Mouse (Mus musculus): ENCODE data around the gene Mfge8. TPM values are rescaled to one million over a fixed set of nuclear protein-coding genes. Genes with fewer than 3 reads are reported as not detected.

Mfge8 gene
- polyA plus RNA-seq (2015; fragmentation: Illumina TruSeq; extraction: RNeasy Lipid Tissue Mini Kit (QIAGEN cat#74804); ENCODE audit: low read depth, low replicate concordance), result 166 TPM

GRCm38 (mm10) chr7:79148711-79149266, at the start of gene Mfge8:
Gene Mfge8 (minus strand): TSS chr7:79149060.

GRCm38 (mm10) chr7:79130843-79131444, 17.9 kb downstream of the Mfge8 start, which contains the start of gene Hapln3:
Gene Hapln3 (minus strand): TSS chr7:79131018.

Other genes starting within 250 kb of the Mfge8 start
- gene Isg20, start 235.6 kb downstream of the Mfge8 start, polyA plus RNA-seq (2015; fragmentation: Illumina TruSeq; extraction: RNeasy Lipid Tissue Mini Kit (QIAGEN cat#74804); ENCODE audit: low read depth, low replicate concordance), result 2.5 TPM
- gene Acan, start 95.6 kb downstream of the Mfge8 start, polyA plus RNA-seq (2015; fragmentation: Illumina TruSeq; extraction: RNeasy Lipid Tissue Mini Kit (QIAGEN cat#74804); ENCODE audit: low read depth, low replicate concordance), result 1.8 TPM
- 2.2 TPM for gene Hapln3, start 18.0 kb downstream of the Mfge8 start, polyA plus RNA-seq (2015; fragmentation: Illumina TruSeq; extraction: RNeasy Lipid Tissue Mini Kit (QIAGEN cat#74804); ENCODE audit: low read depth, low replicate concordance)
- gene Abhd2, start 124.1 kb upstream of the Mfge8 start, polyA plus RNA-seq (2015; fragmentation: Illumina TruSeq; extraction: RNeasy Lipid Tissue Mini Kit (QIAGEN cat#74804); ENCODE audit: low read depth, low replicate concordance), result 41.1 TPM
- gene Rlbp1, start 238.0 kb upstream of the Mfge8 start, polyA plus RNA-seq (2015; fragmentation: Illumina TruSeq; extraction: RNeasy Lipid Tissue Mini Kit (QIAGEN cat#74804); ENCODE audit: low read depth, low replicate concordance), result 21.4 TPM
- 0.33 TPM for gene Fanci, start 242.9 kb upstream of the Mfge8 start, polyA plus RNA-seq (2015; fragmentation: Illumina TruSeq; extraction: RNeasy Lipid Tissue Mini Kit (QIAGEN cat#74804); ENCODE audit: low read depth, low replicate concordance)